Mouse (Mus musculus) erythroblast, embryonic 14.5 days (primary cell): ENCODE results near the gene Eif3i. TPM values are rescaled to one million over a fixed set of nuclear protein-coding genes. Genes with fewer than 3 reads are reported as not detected.
"Not testable (repeated sequence)": the region's sequence is repeated elsewhere in the genome, so short reads cannot be mapped to it uniquely, and the experiment has no call there.

Experiments used
- H3K27me3 ChIP-seq: 2 replicates; pipeline ENCODE4 v1.6.1; 2012; ENCODE audit warnings: inconsistent platforms; ENCODE audit not compliant: control insufficient read depth
- H3K36me3 ChIP-seq: 2 replicates; pipeline ENCODE4 v1.6.1; 2012; ENCODE audit warnings: mild to moderate bottlenecking, inconsistent platforms; ENCODE audit not compliant: control insufficient read depth
- H3K4me1 ChIP-seq: 2 replicates; pipeline ENCODE4 v1.6.1; 2012; ENCODE audit warnings: inconsistent platforms; ENCODE audit not compliant: control insufficient read depth
- H3K4me3 ChIP-seq: replicated peaks from 2 replicates; pipeline ENCODE3; 2012; ENCODE audit warnings: moderate library complexity, mild to moderate bottlenecking, inconsistent platforms
- H3K9me3 ChIP-seq: 2 replicates; pipeline ENCODE4 v1.6.1; 2012; ENCODE audit warnings: low read length, inconsistent platforms, mixed read lengths; ENCODE audit not compliant: control insufficient read depth
- GATA1 ChIP-seq: IDR thresholded peaks from 2 replicates; pipeline ENCODE4 v1.6.1; 2012; ENCODE audit warnings: low read length, inconsistent platforms, mixed read lengths
- TAL1 ChIP-seq: IDR thresholded peaks from 3 replicates; pipeline ENCODE4 v1.6.1; 2012; ENCODE audit warnings: low read length, inconsistent platforms, mixed read lengths
- polyA plus RNA-seq: library from polyadenylated mRNA; stranded (reverse); fragments of >175 nt; gene quantifications from 2 replicates; pipeline ENCODE4 v1.2.3, GENCODE M21; 2012

The Eif3i gene
- polyA plus RNA-seq, 1 experiment, result 16.7 TPM

- TF ChIP-seq TAL1 (no peak), GATA1 (no peak)
- Histone ChIP-seq H3K9me3 (0 out of 2 replicates have a peak, but pooled peaks cover 4% of the 10 kb centered on the region), H3K4me1 (peaks cover 47% of the 10 kb centered on the region), H3K36me3 (peaks cover 6% of the 10 kb centered on the region), H3K27me3 (peaks cover 34% of the 10 kb centered on the region), H3K4me3 (peak overlapping the region; percentile 71)
Measured at GRCm38 (mm10) chr4:129555862-129556531, 44.5 kb downstream of the Eif3i start.

GRCm38 (mm10) chr4:129555421-129555861 lies 45.0 kb downstream of the Eif3i start:
- TF ChIP-seq TAL1 (no peak), GATA1 (no peak)
- Histone ChIP-seq H3K36me3 (peaks cover 6% of the 10 kb centered on the region), H3K27me3 (peaks cover 34% of the 10 kb centered on the region), H3K9me3 (0 out of 2 replicates have a peak, but pooled peaks cover 4% of the 10 kb centered on the region), H3K4me1 (peaks cover 44% of the 10 kb centered on the region), H3K4me3 (peak overlapping the region; percentile 71)

DNA sequence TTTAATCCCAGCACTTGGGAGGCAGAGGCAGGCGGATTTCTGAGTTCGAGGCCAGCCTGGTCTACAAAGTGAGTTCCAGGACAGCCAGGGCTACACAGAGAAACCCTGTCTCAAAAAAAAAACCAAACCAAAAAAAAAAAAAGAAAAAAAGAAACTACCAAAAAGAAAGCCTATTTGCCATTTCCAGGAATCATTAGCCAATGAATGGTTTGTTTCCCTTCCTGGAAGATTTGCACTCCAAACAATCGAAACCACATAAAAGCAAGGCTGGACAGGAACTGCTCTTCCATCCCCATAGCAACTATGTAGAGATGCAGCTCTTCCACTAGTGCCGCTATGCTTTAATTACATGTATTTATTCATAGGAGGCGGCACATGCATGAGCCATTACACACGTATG lies 45.9 kb downstream of the Eif3i start:
- H3K27me3 ChIP-seq, result peaks cover 34% of the 10 kb centered on the region
- not testable (repeated sequence) for H3K4me3 ChIP-seq, H3K36me3 ChIP-seq, H3K9me3 ChIP-seq
- H3K4me1 ChIP-seq, result peaks cover 40% of the 10 kb centered on the region

DNA sequence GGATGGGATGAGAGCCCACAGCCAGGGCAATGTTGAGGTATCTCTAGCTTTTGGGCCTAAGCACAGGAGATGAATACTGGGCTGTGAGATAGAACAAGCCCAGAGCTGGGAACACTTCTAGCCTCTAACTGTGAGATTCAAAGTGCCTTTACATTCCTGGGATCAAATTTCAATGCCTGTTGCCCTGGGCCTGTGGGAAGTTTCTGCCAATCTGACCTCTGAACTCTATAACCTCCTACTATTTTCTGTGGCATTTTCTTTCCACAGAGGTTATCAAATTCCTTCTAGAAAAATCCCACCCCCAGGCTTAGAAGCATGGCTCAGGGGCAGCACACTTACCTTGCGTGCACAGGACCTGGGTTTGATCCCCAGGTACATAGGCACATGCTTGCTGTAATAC lies 50.2 kb downstream of the Eif3i start:
- peaks cover 25% of the 10 kb centered on the region for H3K27me3 ChIP-seq
- H3K9me3 ChIP-seq, result 0 out of 2 replicates have a peak, but pooled peaks cover 4% of the 10 kb centered on the region
- H3K36me3 ChIP-seq, result peaks cover 8% of the 10 kb centered on the region
- TF ChIP-seq GATA1, result no peak
- TF ChIP-seq TAL1, result no peak
- H3K4me1 ChIP-seq, result peaks cover 24% of the 10 kb centered on the region
- H3K4me3 ChIP-seq, result no peak overlapping the region

DNA sequence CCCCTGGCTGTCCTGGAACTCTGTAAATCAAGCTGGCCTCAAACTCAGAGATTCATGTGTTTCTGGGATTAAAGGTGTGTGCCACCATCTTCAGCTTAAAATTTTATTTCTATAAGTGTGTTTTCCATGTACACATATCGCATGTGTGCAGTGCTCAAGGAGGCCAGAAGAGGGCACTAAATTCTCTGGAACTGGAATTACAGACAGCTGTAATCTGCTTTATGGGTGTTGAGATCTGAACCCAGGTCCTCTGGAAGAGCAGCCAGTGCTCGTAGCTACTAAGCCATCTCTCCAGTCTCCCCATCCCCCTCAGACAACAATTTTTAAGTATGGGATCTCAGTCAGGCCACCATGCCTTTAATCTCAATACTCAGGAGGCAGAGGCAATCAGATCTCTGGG lies 51.1 kb downstream of the Eif3i start:
- Histone ChIP-seq H3K36me3 (peaks cover 8% of the 10 kb centered on the region), H3K4me1 (peaks cover 16% of the 10 kb centered on the region), H3K27me3 (peaks cover 17% of the 10 kb centered on the region), H3K9me3 (0 out of 2 replicates have a peak, but pooled peaks cover 4% of the 10 kb centered on the region), H3K4me3 (no peak overlapping the region)
- TF ChIP-seq GATA1 (no peak), TAL1 (no peak)

DNA sequence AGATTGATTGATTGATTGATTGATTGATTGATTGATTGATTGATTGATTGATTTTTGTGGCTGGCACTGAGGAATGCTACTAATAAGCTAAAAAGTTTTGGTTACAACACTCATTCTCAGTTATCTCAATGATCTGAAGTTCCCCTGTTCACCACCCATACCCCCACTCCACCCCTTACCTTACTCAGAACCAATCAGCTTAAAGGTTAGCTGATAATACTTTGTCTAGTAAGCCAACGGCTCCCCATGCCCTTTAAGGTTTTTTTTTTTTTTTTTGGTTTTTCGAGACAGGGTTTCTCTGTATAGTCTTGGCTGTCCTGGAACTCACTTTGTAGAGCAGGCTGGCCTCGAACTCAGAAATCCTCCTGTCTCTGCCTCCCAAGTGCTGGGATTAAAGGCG lies 52.8 kb downstream of the Eif3i start:
- not testable (repeated sequence) for H3K27me3 ChIP-seq, H3K9me3 ChIP-seq, H3K36me3 ChIP-seq, H3K4me3 ChIP-seq
- H3K4me1 ChIP-seq, result peaks cover 22% of the 10 kb centered on the region

DNA sequence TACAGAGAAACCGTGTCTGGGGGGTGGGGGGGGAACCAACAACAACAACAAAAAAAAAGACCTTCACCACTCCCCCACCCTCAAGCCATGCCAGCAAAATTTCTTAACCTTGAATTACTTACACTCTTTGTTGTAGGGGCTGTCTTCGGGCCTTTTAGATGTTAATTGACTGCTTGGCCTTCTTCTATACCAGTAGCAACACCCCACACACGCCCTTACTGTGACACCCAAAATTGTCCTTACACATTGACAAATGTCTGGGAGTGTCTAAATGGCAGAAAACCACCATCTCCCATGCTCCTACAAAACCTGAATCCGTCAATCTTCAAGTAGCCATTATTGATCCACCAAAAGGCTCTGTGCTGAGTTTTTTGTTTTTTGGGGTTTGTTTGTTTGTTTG lies 56.3 kb downstream of the Eif3i start:
- Histone ChIP-seq H3K4me3 (no peak overlapping the region), H3K4me1 (peaks cover 46% of the 10 kb centered on the region), H3K27me3 (no peaks in the 10 kb centered on the region), H3K9me3 (no peaks in the 10 kb centered on the region), H3K36me3 (peaks cover 25% of the 10 kb centered on the region)
- no peak for TF ChIP-seq TAL1
- no peak for TF ChIP-seq GATA1

DNA sequence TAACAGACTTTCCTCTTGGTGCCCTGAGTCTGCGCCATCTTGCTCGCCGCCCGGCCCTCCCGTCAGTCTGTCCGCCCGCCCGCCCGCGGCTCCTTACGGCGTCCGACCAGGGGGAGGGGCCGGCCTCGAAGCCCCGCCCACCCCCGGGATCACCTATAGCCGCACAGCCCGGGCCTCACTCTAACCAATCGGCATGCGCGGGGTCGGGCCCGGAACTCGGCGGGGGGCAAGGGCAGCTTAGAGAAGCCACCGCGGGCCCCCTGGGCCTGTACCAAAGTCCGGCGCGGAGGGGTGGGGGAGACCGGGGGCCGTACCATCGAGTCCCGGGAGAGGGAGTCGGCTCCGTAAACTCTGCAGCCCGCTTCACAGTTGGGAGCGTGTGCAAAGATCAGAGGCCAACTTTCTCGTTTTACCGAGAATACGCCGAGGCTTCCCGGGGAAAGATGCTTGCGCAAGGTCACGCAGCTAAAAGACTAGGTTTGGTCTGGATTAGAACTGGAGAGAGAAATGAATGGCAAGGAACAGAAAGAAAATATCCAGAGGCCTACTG lies 57.8 kb downstream of the Eif3i start, which contains the start of gene Hdac1:
Gene Hdac1 (minus strand): TSS at position 122 of the 550 bp plus-strand sequence.
- no peaks in the 10 kb centered on the region for H3K27me3 ChIP-seq
- H3K4me3 ChIP-seq, result peak within 1 kb of the TSS; percentile 99
- peaks cover 33% of the 10 kb centered on the region for H3K36me3 ChIP-seq
- peaks cover 51% of the 10 kb centered on the region for H3K4me1 ChIP-seq
- H3K9me3 ChIP-seq, result no peaks in the 10 kb centered on the region
- no peak for TF ChIP-seq TAL1
- no peak for TF ChIP-seq GATA1

Other genes with a start within 250 kb of the Eif3i start
- 0.04 and 0.08 TPM in 2 replicates for gene Zbtb8a, start 222.5 kb downstream of the Eif3i start, polyA plus RNA-seq
- gene Zbtb8b, start 159.8 kb downstream of the Eif3i start, polyA plus RNA-seq, result 0.02 TPM in 1 of 2 replicates, not detected in the other
- 87.8 and 92.9 TPM in 2 replicates for gene Bsdc1, start 139.1 kb downstream of the Eif3i start, polyA plus RNA-seq
- gene Tssk3, start 109.6 kb downstream of the Eif3i start, polyA plus RNA-seq, result not detected in 2 replicates
- 1.5 and 1.9 TPM in 2 replicates for gene Fam229a, start 109.5 kb downstream of the Eif3i start, polyA plus RNA-seq
- 1.2 and 1.4 TPM in 2 replicates for gene Marcksl1, start 87.1 kb downstream of the Eif3i start, polyA plus RNA-seq
- 9.1 and 9.2 TPM in 2 replicates for gene Hdac1, start 57.9 kb downstream of the Eif3i start, polyA plus RNA-seq
- gene Lck, start 27.0 kb downstream of the Eif3i start, polyA plus RNA-seq, result 3.0 and 3.1 TPM in 2 replicates
- 0.15 TPM in 1 of 2 replicates, not detected in the other for gene Fam167b, start 22.1 kb downstream of the Eif3i start, polyA plus RNA-seq
- gene Tmem234, start within 50 bp of the Eif3i start, polyA plus RNA-seq, result 53.2 and 58.6 TPM in 2 replicates
- gene Dcdc2b, start 13.6 kb upstream of the Eif3i start, polyA plus RNA-seq, result not detected in 2 replicates
- 0.09 and 0.11 TPM in 2 replicates for gene Iqcc, start 18.5 kb upstream of the Eif3i start, polyA plus RNA-seq
- 0.73 and 2.6 TPM in 2 replicates for gene Ccdc28b, start 23.3 kb upstream of the Eif3i start, polyA plus RNA-seq
- 2.8 and 3.0 TPM in 2 replicates for gene Txlna, start 40.4 kb upstream of the Eif3i start, polyA plus RNA-seq
- 0.47 and 0.65 TPM in 2 replicates for gene Kpna6, start 72.1 kb upstream of the Eif3i start, polyA plus RNA-seq
- gene Tmem39b, start 96.2 kb upstream of the Eif3i start, polyA plus RNA-seq, result 1.0 and 1.4 TPM in 2 replicates
- 5.8 and 6.3 TPM in 2 replicates for gene Khdrbs1, start 141.7 kb upstream of the Eif3i start, polyA plus RNA-seq
- 3.6 and 4.7 TPM in 2 replicates for gene Ptp4a2, start 210.6 kb upstream of the Eif3i start, polyA plus RNA-seq